Mouse (Mus musculus) limb, embryonic 15.5 days (tissue): ENCODE results near the gene Nsdhl. TPM values are rescaled to one million over a fixed set of nuclear protein-coding genes. Genes with fewer than 3 reads are reported as not detected.

ENCODE experiments used
- ATAC-seq: fragments of 200-750 bp; cut with Nextera tagmentation; 2 replicates; pipeline ENCODE4 v1.8.0; 2017; ENCODE audit warnings: low read depth, moderate TSS enrichment; ENCODE audit not compliant: insufficient number of reproducible peaks, low FRiP score, low TSS enrichment
- H3K27ac ChIP-seq: fragments of 300-500 bp; sonication (generic); 2 replicates; pipeline ENCODE4 v1.5.1; 2015; ENCODE audit warnings: moderate library complexity, mild to moderate bottlenecking, inconsistent platforms
- H3K27me3 ChIP-seq: fragments of 300-500 bp; sonication (generic); 2 replicates; pipeline ENCODE4 v1.6.1; 2015; ENCODE audit warnings: inconsistent platforms
- H3K36me3 ChIP-seq: fragments of 300-500 bp; sonication (generic); 2 replicates; pipeline ENCODE4 v1.6.1; 2015; ENCODE audit warnings: inconsistent platforms
- H3K4me1 ChIP-seq: fragments of 300-500 bp; sonication (generic); 2 replicates; pipeline ENCODE4 v1.6.1; 2015; ENCODE audit warnings: inconsistent platforms
- H3K4me2 ChIP-seq: fragments of 300-500 bp; sonication (generic); 2 replicates; pipeline ENCODE4 v1.6.1; 2015; ENCODE audit warnings: mild to moderate bottlenecking, inconsistent platforms
- H3K4me3 ChIP-seq: fragments of 300-500 bp; sonication (generic); 2 replicates; pipeline ENCODE4 v1.5.1; 2015; ENCODE audit warnings: mild to moderate bottlenecking, inconsistent platforms
- H3K9ac ChIP-seq: fragments of 300-500 bp; sonication (generic); 2 replicates; pipeline ENCODE4 v1.6.1; 2015; ENCODE audit warnings: inconsistent platforms
- H3K9me3 ChIP-seq: fragments of 300-500 bp; sonication (generic); 2 replicates; pipeline ENCODE4 v1.6.1; 2016; ENCODE audit warnings: inconsistent platforms
- whole genome bisulfite sequencing: fragments of 180-500 bp; shearing (Covaris S2); methylation state at CpG from one replicate; pipeline ENCODE4 v1.1.7; 2015; 5-methylcytosine and 5-hydroxymethylcytosine counted together
- polyA plus RNA-seq: library from polyadenylated mRNA; unstranded; fragments of >200 nt; fragmentation: Nextera tagmentation; extraction: Ambion mirVana; gene quantifications from 2 replicates; pipeline ENCODE4 v1.2.1, GENCODE M21; 2015

Nsdhl gene
- polyA plus RNA-seq: 21.4 and 24.0 TPM in 2 replicates

DNA sequence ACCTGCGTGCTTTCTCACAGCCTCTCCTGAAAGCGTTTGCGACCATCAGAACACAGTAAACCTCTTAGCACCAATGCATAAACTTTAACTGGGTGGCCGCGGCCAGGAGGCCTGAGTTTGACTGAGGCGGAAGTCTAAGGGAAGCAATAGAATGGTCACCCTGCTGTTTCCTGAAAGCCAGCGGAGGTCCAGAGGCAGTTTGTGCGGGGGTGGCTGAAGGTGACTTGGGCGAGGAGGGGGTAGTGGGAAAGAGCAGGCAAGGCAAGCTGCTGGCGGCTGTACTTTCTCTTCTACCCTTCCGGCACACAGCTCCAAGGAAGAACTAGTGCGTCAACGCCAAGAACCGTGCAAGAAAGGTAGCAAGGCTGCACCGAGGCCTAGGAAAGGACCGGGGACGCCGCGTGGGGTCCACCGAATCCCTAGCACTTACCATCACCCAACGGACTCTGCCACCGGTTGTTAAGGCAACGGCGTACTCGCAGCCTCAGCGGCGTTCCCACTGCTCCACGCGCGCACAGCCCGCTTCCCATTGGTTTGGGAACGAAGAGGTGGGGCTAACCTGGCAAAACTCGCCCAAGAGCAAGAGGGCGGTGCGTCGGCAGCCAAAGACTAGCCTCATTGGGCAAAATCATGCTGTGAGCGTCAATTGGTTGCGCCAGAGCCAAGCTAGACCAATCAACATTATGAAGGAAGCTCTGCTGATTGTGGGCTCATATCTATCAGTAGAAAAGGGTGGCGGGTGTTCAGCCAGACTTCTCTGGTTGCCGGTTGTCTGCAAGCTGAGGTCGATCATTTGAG, at the start of gene Nsdhl, which contains the start of gene Cetn2:
Nsdhl (plus strand) TSS at position 674 of the 798 bp plus-strand sequence.
Cetn2 (minus strand) TSS at position 528 of the 798 bp plus-strand sequence.
- ATAC-seq: peak; percentile 93
- WGBS: 19% methylated on average over 35 of the region's 41 CpGs
- no peaks in the 10 kb centered on the region for H3K9me3 ChIP-seq
- H3K9ac ChIP-seq: peak within 1 kb of the TSS; percentile 39
- H3K4me1 ChIP-seq: peaks cover 4% of the 10 kb centered on the region; the same call in 1 of the 2 replicates
- H3K4me3 ChIP-seq: peak within 1 kb of the TSS; percentile 54
- no peaks in the 10 kb centered on the region for H3K36me3 ChIP-seq
- no peak within 1 kb of the TSS for H3K27ac ChIP-seq
- no peaks in the 10 kb centered on the region for H3K27me3 ChIP-seq
- H3K4me2 ChIP-seq: peak within 1 kb of the TSS; percentile 49

DNA sequence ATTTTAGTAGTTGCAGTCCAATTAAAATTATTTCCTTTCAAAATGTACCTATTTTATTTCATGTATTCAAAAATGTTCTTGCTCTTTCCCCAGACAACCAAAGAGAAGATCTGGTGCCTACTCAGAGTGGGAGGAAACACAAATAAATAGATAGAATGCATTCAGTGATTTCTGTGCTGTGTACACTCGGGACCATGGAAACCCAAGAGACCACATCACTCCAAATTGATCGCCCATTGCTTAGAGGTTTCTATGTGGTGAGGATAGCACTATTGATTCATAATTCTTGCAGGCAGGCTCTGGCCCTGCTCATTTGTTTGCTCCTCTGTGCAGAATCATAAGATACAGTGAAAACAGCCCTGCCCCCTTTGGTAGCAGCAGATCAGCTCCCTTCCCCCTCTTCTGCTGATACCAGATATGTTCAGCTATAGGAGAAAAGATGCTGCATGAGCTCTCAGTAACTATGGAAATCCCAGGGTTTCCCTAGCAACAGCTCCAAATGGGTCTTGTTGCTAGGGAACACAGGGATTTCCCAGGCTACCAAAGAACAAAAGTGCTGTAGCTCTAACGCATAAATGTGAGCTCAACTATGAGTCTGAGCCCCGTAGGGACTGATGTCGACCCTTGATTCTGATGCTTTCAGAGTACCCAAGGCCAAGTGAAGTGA, 22.8 kb upstream of the Nsdhl start:
- WGBS: 69% methylated on average over 5 of the region's 5 CpGs

DNA sequence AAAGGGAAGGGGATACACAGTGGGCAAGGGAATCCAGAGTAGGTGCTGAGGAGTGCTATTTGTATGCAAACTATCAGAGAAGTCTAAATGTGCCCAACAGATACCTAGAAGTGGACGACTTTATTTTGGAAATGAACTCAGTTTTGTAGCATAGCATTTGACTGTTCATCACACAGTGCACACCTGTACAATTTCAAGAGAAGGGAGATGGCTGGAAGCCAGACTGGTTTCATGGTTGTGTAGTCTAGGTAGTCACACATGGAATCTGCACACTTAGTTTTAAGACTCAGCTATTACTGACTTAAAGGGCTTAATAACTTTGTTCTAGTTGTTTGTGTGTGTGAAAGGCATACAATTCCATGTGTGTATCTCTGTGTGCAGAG, 22.3 kb upstream of the Nsdhl start:
- H3K36me3 ChIP-seq: no peaks in the 10 kb centered on the region
- H3K9me3 ChIP-seq: no peaks in the 10 kb centered on the region
- H3K27me3 ChIP-seq: no peaks in the 10 kb centered on the region
- 61% methylated on average over 1 of the region's 1 CpGs for WGBS
- H3K9ac ChIP-seq: no peak overlapping the region
- no peak overlapping the region for H3K27ac ChIP-seq
- ATAC-seq: no peak
- no peak overlapping the region for H3K4me2 ChIP-seq
- H3K4me3 ChIP-seq: no peak overlapping the region
- H3K4me1 ChIP-seq: no peaks in the 10 kb centered on the region

More for the DNA sequence above, 22.8 kb upstream of the Nsdhl start:
- Histone ChIP-seq H3K9me3 (no peaks in the 10 kb centered on the region), H3K4me2 (no peak overlapping the region), H3K9ac (no peak overlapping the region), H3K27me3 (no peaks in the 10 kb centered on the region), H3K4me1 (no peaks in the 10 kb centered on the region), H3K27ac (no peak overlapping the region), H3K36me3 (no peaks in the 10 kb centered on the region), H3K4me3 (no peak overlapping the region)
- ATAC-seq: no peak

DNA sequence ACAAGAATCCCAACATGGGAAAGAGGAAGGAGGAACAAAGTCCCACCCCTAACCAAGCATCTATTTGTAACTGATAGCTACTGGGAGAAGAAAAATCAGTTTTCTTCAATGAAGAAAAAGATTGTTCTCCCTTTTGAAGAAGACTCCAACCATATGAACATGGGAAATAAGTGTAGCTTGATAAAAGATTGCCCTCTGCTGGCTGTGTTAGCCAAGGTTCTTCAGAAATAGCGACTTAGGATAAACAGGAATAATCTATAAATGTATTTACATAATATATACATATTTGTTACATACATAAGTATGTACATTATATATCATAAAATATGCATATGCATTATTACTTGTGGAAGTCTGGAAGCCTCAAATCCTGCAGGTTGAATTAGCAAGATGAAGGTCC, 15.8 kb upstream of the Nsdhl start:
- Histone ChIP-seq H3K4me2 (no peak overlapping the region), H3K4me1 (no peaks in the 10 kb centered on the region), H3K9me3 (no peaks in the 10 kb centered on the region), H3K27me3 (no peaks in the 10 kb centered on the region), H3K9ac (no peak overlapping the region), H3K27ac (no peak overlapping the region), H3K4me3 (no peak overlapping the region), H3K36me3 (no peaks in the 10 kb centered on the region)
- WGBS: 42% methylated on average over 1 of the region's 1 CpGs
- no peak for ATAC-seq

DNA sequence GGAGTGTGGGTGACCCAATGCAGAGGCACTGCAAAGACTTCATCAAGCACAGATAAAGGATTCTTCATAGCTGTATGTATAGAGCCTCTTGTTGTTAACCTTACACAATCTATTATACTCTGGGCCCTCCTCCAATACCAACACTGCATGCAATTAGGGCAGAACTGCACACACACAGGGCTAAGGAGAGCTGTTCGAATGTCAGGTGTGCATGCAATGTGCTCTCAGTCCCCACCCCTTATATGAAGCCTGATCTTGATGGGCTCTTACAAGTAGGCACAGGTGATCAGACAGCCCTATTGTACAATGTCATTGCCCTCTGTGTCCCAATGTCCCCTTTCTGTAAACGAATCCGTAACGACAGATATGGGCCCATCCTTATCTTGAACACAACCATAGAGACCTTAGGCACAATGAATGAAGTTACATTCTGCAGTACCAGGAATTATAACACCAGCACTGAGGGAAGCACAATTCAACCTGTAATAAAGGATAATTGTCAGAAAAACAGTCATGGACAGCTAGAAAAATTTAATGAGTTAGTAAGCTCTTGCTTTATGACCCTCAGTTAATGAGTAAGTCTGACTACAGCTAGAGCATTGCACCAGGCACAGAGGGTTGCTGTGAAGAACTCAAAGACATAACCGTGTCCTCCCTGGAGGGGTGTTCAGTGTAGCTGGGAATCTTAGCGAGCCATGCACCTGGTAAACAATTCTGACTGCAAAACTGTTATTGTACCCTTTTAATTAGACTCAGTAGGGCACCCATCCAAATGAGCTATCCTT, 10.5 kb upstream of the Nsdhl start:
- WGBS: 70% methylated on average over 6 of the region's 6 CpGs
- H3K4me1 ChIP-seq: no peaks in the 10 kb centered on the region
- H3K27me3 ChIP-seq: no peaks in the 10 kb centered on the region
- H3K4me3 ChIP-seq: no peak overlapping the region
- H3K4me2 ChIP-seq: no peak overlapping the region
- H3K27ac ChIP-seq: no peak overlapping the region
- no peaks in the 10 kb centered on the region for H3K9me3 ChIP-seq
- no peak overlapping the region for H3K9ac ChIP-seq
- H3K36me3 ChIP-seq: no peaks in the 10 kb centered on the region
- no peak for ATAC-seq

DNA sequence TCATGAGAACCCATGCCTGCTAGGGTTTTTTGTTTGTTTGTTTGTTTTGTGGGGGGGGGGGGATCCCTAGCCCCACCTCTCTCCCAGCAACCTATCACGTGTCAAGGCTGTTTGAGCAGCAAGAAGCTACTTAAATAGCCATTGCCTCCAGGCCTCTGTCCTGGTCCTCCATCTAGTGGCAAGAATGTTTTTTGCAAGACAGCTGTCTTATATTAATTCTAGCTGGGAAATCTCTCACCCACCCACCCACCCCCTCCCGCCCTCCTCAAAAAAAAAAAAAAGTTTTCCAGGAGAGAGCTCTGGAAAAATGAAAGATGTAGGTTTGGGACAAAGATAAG, 10.0 kb upstream of the Nsdhl start:
- no peak overlapping the region for H3K4me3 ChIP-seq
- H3K4me1 ChIP-seq: no peaks in the 10 kb centered on the region
- 23% methylated on average over 2 of the region's 2 CpGs for WGBS
- H3K4me2 ChIP-seq: no peak overlapping the region
- H3K9me3 ChIP-seq: no peaks in the 10 kb centered on the region
- H3K27me3 ChIP-seq: no peaks in the 10 kb centered on the region
- H3K9ac ChIP-seq: no peak overlapping the region
- no peak overlapping the region for H3K27ac ChIP-seq
- no peaks in the 10 kb centered on the region for H3K36me3 ChIP-seq
- ATAC-seq: no peak

DNA sequence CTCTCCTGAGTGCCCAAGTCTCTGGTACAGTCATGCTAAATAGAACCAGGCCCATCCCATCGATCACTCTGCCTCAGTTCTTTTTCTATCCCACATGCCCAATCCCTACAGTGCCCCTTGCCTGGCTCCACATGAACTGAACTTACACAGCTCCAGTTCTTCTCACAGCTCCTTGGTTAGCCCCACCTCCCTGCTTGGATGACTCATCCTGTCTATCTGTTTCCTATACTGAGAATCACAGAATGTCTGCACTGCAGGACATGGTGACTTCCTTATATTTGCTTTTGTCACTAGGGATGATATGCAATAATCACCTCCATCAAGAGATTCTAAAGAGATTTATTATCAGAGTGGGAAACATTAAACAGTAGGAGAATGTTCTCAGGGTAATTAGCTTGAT, 6.7 kb upstream of the Nsdhl start:
- Histone ChIP-seq H3K27ac (no peak overlapping the region), H3K9me3 (no peaks in the 10 kb centered on the region), H3K4me2 (no peak overlapping the region), H3K9ac (no peak overlapping the region), H3K27me3 (no peaks in the 10 kb centered on the region), H3K4me3 (no peak overlapping the region), H3K4me1 (no peaks in the 10 kb centered on the region), H3K36me3 (no peaks in the 10 kb centered on the region)
- no peak for ATAC-seq
- 83% methylated on average over 1 of the region's 1 CpGs for WGBS

DNA sequence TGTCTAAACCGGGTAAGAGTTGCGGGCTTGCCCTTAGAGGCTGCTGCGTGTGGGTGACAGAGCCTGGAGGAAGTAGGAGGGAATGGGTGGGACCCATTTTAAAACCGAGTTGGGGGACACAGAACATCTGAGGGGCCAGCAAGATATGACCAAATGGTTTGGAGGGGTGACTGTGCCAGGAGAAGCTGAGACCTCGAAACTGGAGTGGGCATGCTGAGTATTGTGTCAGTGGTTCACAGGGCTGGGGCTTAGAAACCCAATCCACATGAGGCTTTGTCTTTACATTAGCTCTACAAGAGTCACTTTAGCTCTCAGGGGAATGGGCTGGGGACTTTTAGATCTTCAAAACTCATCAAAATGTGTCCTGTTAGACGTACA, 314 bp downstream of the Nsdhl start:
- peak overlapping the region; percentile 35 for H3K9ac ChIP-seq
- peak overlapping the region; percentile 47 for H3K4me2 ChIP-seq
- H3K36me3 ChIP-seq: no peaks in the 10 kb centered on the region
- peak overlapping the region; percentile 54 for H3K4me3 ChIP-seq
- no peak; the same call in 1 of the 2 replicates for ATAC-seq
- no peaks in the 10 kb centered on the region for H3K9me3 ChIP-seq
- peaks cover 4% of the 10 kb centered on the region; the same call in 1 of the 2 replicates for H3K4me1 ChIP-seq
- no peak overlapping the region for H3K27ac ChIP-seq
- WGBS: 12% methylated on average over 6 of the region's 6 CpGs
- H3K27me3 ChIP-seq: no peaks in the 10 kb centered on the region

DNA sequence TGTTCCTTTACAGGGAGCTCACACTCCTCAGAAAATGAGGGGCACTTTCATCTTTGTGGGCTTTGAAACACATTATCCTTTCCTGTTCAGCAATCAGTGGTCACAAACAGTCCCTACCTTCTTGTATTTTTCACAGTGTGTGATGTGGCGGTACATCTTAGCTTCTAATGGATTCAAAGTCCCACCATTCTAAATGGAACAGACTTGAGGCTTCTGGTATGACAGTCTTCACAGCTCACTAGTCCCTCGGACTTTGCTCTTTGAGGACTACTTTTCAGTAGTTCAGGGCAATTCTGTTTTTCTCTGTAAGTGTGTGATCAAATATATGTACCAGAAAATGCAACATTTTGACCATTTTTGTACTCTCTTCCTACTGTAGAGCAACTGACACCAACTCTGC, 3.0 kb downstream of the Nsdhl start:
- H3K9me3 ChIP-seq: no peaks in the 10 kb centered on the region
- no peak overlapping the region for H3K4me3 ChIP-seq
- H3K4me1 ChIP-seq: peaks cover 4% of the 10 kb centered on the region; the same call in 1 of the 2 replicates
- H3K36me3 ChIP-seq: no peaks in the 10 kb centered on the region
- no peaks in the 10 kb centered on the region for H3K27me3 ChIP-seq
- no peak overlapping the region for H3K27ac ChIP-seq
- no peak overlapping the region for H3K4me2 ChIP-seq
- WGBS: 82% methylated on average over 2 of the region's 2 CpGs
- ATAC-seq: no peak
- H3K9ac ChIP-seq: no peak overlapping the region

DNA sequence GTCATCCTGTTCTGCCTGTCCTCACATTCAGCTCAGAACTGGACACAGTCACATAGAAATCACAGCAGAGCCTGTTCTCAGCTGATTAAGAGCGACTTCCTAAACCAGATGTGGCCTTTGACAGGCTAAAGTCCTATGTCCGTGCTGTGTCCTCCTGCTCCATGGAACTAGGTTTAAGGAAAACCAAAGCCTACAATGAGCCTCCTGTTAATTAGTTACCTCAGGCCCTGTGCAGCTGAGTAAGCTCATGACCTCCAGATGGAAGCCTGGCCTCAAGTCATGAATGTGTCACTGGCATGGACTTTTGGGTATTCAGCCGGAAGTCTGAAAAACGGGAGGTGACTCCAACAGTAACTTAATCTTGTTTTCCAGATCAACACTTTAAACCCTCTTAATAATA, 35.1 kb downstream of the Nsdhl start:
- Histone ChIP-seq H3K9ac (no peak overlapping the region), H3K27me3 (no peaks in the 10 kb centered on the region), H3K4me2 (no peak overlapping the region), H3K9me3 (no peaks in the 10 kb centered on the region), H3K27ac (no peak overlapping the region), H3K4me1 (no peaks in the 10 kb centered on the region), H3K4me3 (no peak overlapping the region), H3K36me3 (peaks cover 2% of the 10 kb centered on the region; the same call in 1 of the 2 replicates)
- 78% methylated on average over 4 of the region's 4 CpGs for WGBS
- no peak for ATAC-seq

DNA sequence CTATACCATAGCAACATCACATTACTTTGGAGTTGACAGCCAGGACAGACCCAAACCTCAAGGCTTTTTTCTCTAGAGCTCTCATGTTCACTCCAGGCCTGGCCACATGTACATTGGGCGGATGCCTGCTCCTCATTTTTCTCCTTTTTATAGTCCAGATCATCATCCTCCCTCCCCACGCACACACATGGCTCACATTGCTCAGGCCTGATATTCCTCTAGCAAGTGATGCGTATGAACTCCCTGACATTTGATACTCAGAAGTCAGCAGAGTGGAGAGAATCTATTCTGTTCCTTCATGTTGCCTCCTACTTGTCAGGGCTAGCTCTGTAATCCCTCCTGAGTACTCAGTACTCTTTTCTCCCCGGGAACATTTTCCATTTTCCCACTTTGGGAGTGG, 38.1 kb downstream of the Nsdhl start:
- no peak for ATAC-seq
- no peak overlapping the region for H3K27ac ChIP-seq
- H3K36me3 ChIP-seq: peaks cover 2% of the 10 kb centered on the region; the same call in 1 of the 2 replicates
- no peaks in the 10 kb centered on the region for H3K27me3 ChIP-seq
- 75% methylated on average over 4 of the region's 4 CpGs for WGBS
- no peak overlapping the region for H3K4me3 ChIP-seq
- no peaks in the 10 kb centered on the region for H3K9me3 ChIP-seq
- H3K9ac ChIP-seq: no peak overlapping the region
- H3K4me2 ChIP-seq: no peak overlapping the region
- H3K4me1 ChIP-seq: no peaks in the 10 kb centered on the region

DNA sequence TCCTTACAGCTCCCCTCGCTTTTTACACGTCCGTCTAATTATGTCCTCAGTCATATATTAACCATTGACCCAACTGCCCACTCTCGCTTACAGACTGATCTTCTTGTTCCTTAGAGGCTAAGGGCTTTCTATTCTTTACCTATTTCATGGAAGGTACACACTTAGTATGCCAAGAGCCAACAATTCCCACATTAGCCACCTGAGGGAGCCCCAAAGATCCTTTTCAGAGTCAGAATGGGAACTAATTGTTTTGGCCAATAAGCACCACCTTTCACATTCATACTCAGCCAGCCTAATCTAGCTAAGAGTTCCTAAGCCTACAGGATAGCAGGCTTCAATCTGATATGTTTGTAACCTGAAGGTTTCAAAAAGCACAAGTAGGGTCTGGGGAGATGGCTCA, 42.1 kb downstream of the Nsdhl start:
- no peak overlapping the region for H3K27ac ChIP-seq
- no peak overlapping the region for H3K4me3 ChIP-seq
- 85% methylated on average over 4 of the region's 4 CpGs for WGBS
- H3K9ac ChIP-seq: no peak overlapping the region
- H3K4me1 ChIP-seq: no peaks in the 10 kb centered on the region
- H3K9me3 ChIP-seq: no peaks in the 10 kb centered on the region
- H3K36me3 ChIP-seq: peaks cover 2% of the 10 kb centered on the region; the same call in 1 of the 2 replicates
- no peaks in the 10 kb centered on the region for H3K27me3 ChIP-seq
- H3K4me2 ChIP-seq: no peak overlapping the region
- no peak for ATAC-seq
